Mouse (Mus musculus) ES-E14 (cell line): ENCODE data around the gene Hacd4.

Experiments used
- CHD2 ChIP-seq: IDR thresholded peaks from 2 replicates; pipeline ENCODE4 v1.6.1; 2014; ENCODE audit warnings: mild to moderate bottlenecking, low read depth, low read length, inconsistent platforms
- ZNF384 ChIP-seq: IDR thresholded peaks from 2 replicates; pipeline ENCODE4 v1.6.1; 2012; ENCODE audit warnings: low read depth, low read length, inconsistent platforms

GRCm38 (mm10) chr4:88440814-88441213 is 2.1 kb upstream of the Hacd4 start:
- TF ChIP-seq ZNF384 (no peak), CHD2 (no peak)
